Mouse (Mus musculus): ENCODE results near the gene Crtc3.

The Crtc3 gene

DNA sequence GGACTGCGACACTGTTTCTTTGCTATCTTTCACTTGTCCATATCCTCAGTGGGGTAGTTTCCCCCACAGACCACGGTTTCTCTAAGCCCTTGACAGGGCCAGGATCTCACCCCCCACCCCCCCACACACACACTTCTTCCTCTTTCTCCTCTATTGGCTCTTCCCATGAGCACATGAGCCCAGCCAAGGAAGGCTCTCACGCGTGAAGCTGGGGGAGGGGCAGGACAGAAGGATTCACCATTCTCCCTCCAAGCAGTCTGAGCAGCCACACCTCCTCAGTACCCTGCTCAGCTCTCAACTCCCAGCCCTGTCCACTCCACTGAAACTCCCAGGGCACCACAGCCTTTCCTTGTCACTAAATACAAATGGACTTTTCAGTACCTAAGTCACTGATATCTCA, 47.2 kb downstream of the Crtc3 start:
- peak; percentile 54 for DNase-seq (ENCODE audit: low read depth, low spot score)

DNA sequence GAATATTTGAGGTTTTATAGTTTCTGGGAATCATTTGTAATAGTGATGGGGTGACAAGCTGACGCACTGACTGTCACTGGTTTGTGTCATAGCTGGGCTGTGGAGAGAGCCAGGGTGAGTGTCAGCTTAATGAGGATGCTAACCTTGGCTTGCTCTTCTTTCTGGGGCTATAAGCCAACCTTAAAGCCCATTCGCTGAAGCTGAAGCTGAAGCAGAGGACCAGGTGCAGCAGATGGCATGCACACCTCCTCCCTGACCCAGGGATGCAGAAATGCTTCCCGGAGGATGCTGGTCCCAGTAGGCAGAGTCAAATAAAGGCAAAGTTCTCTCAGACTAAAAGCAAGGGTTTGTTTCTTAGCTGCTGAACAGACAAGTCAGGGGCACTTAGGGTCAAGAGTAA, 48.7 kb downstream of the Crtc3 start:
- no peak for DNase-seq (ENCODE audit: low read depth, low spot score)

DNA sequence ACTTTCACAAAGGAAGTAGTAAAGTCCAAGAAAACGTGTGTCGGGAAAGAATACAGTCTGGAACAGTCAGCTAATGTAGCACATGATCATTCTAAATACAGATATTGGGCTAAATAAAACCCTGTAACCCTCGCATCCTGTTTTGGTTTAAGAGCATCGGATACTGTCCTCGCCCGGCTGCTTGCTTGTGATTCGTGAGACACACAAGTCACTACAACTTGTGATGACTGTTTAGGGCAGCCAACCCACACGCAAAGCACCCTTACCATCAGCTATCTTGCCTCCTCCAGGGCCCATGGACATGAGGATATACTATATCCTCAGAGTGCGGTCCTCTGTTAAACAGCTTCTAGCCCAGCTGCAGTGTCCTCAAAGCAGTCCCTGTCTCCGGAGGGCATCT, 50.2 kb downstream of the Crtc3 start:
- DNase-seq (ENCODE audit: low read depth, low spot score): no peak

DNA sequence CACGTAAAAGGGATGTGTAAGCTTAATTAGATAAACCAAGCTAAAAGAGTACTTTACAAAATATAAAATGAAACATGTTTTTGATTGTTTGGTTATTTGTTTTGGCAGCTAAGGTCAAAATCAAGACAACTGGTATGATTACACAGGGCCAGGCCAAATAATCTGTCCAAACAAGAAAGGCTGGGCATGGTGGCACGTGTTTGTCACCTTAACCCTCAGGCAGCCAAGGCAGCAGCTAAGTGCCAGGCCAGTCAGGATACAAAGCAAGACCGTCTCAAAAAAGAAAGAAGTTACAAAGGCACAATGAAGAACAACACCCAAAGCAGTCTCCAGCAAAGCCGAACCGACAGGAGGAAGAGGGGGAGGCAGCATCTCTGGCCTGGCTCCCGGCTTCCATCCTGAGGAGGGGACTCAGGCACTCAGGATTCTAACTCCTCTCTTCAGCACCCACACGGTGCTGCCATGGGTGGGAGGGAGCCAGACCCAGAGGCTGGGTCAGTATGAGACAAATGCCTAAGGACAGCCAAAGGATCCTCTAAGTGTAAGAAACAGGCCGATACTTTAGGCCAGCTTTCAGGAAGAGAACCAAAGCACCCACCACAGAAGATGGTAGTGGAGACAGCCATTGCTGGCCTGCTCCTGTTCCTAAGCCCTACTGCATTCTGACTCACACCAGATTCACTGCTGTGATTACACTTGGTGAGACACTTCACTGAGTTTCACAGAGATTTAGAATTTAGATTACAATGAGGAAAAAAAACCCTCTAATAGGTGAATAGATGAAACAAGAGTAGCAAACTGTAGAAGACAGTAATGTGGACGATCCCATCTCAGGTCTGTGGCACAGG, 51.5 kb downstream of the Crtc3 start:
- DNase-seq (ENCODE audit: low read depth, low spot score): no peak

DNA sequence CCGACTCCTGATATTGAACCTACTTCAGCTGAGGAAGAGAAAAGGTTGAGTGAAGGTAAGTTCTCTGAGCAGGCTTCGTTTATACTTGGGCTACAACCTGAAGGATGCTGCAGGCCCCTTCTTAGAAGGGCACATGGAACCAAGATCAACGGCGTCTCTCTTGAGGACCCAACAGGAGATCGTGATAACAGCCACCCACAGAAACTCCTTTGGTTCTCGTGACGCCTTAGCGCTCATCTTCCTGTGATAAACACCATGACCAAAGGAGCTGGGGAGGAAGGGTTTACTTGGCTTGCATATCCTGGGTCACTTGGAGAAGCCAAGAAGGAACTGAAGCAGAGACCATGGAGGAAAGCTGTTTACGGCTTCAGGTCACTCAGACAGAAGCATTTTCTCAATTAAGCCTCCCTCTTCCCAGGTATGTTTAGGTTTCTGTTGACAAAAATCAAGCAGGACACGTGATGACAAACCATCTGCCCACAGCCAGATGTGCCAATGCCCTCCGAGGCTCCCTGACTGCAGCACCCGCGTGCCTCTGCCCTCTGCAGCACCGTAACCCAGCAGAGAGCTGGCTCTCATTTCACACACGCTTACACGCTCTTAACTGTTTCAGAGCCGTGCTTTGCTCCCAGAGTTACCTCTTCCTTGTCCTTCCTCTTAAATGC, 52.3 kb downstream of the Crtc3 start:
- DNase-seq (ENCODE audit: low read depth, low spot score): no peak

DNA sequence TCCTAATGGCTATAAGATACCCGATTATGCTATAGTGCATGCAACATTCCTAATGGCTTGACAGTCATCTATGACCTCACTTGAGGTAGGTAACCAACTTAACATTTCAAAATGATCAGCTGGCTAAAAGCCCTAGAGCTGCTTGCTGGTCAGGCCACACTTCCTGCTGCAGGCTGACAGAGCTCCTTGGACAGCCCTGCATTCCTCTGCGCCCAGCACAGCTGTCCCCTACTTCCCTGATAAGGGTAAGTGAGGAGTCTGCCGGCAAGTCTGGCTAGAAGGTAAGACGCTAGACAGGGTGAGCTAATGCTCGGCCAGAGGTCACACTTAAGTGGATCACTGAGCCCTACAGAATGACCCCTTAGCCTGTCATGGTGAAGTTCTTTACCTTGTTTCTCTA, 52.8 kb downstream of the Crtc3 start:
- DNase-seq (ENCODE audit: low read depth, low spot score): no peak

DNA sequence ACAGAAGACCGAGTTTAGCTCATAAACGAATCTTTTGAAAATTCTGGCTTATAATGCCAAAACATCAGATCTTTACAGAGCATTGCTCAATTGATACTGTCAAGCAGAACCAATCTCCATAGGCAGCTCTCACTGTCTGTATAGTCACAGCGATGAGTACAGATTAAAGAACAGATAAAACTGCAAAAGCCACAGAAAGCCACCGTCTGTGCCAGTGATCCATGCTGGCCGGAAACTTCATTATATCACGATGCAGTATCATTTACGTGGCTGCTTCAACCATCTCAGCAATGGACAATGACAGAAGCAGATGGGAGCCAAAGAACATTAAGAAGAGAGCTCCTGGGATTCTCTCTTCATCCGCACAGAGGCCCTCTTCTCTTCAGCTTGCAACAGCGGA, 53.9 kb downstream of the Crtc3 start:
- DNase-seq (ENCODE audit: low read depth, low spot score): no peak

DNA sequence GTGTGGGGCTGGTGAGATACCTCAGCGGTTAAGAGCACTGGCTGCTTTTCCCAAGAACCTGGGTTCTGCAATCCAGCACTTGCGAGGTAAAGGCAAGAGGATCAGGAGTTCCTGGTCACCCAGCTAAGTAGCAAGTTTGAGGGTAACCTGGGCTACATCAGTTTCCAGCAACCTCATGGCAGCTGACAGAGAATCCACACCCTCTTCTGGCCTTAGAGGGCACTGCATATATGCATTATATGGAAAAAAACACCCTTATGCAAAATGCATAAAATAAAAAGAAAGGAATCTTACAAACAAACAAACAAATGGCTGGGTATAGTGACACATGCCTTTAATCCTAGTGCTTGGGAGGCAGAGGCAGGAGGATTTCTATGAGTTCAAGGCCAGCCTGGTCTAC, 55.0 kb downstream of the Crtc3 start:
- no peak for DNase-seq (ENCODE audit: low read depth, low spot score)

DNA sequence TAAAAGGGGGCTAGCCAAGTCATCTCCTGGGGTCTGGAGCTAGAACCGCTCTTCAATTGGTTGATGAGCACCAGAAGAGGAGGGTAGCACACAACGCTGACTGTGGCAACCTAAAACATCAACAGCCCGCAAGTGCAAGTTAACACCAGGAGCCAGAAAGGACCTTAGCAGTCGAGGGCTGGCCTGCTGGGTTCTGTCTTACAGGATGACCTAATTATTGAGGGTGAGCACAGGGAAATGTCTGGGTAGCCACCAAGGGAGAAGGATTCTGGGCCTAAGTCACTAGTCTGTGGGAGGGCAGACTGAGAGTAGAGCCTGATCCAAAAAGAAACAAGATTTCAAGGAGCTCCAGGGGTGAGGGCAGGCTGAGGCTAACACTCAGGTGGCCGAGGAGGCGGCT, 56.7 kb downstream of the Crtc3 start:
- no peak for DNase-seq (ENCODE audit: low read depth, low spot score)

DNA sequence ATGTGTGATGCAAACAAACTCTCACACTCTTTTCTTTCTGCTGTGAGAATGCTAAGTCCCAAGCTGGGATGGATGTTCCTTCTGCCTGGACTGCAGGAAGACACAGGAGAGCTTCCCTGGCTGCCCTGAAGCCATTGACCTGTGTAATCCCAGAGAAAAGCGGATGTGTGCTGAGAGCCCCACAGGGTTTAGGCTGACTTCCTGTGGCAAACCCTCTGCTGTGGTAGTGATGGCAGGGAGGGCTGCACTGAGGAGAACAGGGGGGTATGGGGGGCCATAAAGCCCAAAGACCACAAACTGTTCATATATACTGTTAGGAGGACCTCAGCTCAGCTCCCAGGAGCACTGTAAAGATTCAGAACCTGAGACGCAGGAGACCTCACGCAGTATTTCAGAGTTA, 57.3 kb downstream of the Crtc3 start:
- no peak for DNase-seq (ENCODE audit: low read depth, low spot score)

DNA sequence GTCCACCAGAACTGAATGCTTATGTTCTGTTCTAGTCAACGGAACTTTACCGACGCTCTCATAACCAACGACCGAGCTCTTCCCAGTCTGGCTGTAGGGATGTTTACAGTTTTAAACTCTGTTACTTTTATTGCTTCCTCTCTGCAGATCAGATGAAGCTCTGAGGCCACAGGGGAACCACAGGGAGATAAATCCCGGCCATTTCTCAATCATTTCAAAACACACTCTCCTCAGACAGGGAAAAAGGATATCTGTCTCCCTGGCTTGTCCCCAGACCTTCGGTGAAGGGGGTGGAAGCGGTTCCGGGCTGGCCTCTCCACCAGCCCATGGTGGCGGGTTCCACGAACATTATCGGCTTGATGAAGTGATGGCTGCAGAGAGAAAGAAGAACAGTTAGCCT, 59.3 kb downstream of the Crtc3 start:
- no peak for DNase-seq (ENCODE audit: low read depth, low spot score)

DNA sequence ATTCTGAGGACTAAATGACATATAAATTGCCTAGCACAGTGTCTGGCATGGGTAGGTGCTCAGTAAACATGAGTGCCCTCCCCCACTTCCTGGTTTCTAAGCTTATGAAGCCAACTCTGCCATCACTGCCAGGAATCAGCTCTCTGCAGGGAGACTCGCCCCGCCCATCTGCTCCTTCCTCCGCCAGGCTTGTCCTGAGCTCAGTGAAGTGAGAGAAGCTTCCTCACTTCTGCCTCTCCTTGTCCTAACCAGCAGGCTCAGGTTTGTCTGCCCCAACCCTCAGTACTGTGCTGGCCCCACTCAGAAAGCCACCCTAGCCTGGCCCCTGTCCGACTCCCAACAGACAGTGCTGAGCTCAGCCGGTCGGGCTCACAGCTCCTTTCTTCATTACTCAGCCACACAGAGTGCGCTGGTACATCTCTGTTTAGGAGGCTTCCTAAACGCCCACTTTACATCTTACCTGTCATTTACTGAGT, 59.9 kb downstream of the Crtc3 start:
- DNase-seq (ENCODE audit: low read depth, low spot score): no peak

DNA sequence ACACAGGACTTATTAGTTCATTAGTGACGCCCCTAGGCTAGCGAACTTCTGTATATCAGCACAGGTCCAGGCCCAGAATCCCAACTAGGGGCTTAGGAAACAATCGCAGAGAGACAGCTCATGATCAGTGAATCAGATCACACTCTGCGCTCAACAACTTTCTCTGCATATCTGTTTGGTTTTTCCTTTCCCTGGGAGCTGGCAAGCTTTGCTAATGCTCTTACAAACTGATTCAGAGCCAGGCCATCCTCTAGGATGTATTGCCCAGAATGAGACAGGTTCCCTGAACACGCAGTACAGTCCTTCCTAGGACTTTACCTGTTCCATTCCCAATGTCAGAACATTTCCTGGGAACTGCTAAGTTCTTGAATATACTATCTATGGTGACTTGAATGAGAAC, 61.7 kb downstream of the Crtc3 start:
- no peak for DNase-seq (ENCODE audit: low read depth, low spot score)

DNA sequence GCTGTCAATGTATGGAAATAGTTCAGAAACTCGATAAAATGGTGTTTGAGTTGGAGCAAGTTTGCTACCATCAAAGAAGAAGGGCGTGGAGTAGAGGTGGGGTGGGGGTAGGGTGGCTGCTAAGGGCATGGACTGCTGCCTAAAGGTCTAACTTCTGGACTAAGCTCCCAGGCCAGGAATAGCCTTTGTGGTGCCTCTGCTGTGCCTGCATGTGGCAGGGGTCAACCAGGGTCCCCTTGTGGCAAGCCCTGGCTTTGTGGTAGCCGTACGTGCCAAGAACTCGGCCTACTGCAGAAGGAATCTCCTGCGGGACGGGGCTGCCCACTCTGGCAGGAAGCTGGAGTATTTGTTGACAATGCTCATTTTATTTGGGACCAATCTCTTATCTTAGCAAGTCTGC, 62.8 kb downstream of the Crtc3 start:
- DNase-seq (ENCODE audit: low read depth, low spot score): no peak

DNA sequence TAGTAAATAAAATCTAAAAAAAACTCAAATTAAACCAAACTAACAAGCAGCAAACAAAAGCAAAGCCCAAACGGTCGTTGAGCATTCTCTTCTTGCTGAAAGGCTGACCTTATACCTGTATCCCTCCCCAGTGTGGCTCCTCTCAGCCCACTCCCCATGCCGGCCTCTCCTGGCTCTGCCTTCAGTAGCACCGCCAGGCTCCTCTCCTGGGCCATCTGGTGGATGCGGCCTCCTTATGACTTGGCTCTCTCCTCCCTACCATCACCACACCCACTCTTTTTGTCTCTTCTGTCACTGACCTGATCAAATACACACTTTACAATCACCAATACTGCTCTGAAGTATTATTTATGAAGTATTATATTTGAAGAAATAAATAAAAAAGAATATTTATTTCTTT, 65.4 kb downstream of the Crtc3 start:
- no peak for DNase-seq (ENCODE audit: low read depth, low spot score)

DNA sequence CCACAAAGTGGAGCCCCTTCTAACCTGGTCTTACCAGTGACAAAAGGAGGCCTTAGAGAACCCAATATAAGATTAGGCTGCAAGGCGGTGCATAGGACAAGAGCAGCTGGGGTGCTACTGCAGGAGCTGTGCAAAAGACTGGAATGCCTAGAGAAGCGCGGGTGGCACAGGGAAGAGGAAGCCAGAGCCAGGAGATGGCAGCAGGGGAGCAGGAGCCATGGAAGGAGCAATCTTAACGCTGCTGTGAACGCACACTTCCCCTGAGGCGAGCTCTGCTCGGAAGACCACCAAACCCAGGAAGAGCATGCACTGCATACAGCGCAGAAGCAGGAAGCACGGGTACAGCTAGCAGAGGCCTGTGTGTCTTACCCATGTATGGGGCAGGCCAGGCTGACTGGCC, 72.6 kb downstream of the Crtc3 start:
- no peak for DNase-seq (ENCODE audit: low read depth, low spot score)

DNA sequence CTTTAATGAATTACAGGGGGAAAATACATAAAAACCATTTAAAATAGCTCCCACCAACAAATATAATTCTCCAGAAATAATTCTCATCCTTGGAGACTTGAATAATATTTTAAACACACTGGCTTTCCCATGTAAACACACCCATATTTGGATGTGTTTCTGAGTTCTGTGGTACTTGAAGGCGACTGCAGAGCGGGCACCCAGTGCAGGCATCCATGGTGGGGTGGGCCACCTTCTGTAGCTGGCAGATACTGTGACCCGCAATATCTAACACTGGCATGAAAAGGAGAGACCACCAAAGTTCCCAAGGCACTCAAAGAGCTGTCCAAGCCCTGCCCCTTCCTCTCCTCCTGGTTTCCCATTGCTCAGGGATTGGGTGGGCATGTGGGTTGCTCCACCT, 74.6 kb downstream of the Crtc3 start:
- DNase-seq (ENCODE audit: low read depth, low spot score): no peak

DNA sequence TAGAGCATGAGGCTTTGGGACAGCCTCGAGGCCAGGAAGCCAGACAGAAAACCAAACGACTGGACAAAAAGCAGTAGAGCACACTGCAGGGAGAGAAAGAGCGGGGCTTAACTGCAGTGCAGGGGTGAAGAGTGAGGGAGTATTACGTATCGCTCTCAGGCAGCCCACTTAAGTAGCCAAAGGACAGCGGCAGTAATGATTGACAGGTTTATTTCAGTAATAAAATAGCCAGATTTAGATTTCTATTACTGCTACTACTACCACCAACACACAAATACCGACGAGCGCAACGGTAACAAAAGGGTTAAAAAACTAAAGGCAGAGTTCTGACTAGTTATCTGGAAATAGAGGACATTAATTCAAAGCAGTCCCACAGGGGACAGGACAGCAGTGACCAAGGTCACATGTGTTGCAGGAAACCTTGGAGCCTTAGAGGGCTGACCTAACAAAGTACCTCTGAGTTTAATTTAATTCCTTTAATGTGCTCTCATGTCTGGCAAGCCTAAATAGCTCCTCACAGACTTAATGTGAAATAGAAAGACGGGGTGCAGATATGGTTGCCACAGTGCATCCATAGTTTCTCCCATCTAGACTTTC, 76.4 kb downstream of the Crtc3 start:
- no peak for DNase-seq (ENCODE audit: low read depth, low spot score)

DNA sequence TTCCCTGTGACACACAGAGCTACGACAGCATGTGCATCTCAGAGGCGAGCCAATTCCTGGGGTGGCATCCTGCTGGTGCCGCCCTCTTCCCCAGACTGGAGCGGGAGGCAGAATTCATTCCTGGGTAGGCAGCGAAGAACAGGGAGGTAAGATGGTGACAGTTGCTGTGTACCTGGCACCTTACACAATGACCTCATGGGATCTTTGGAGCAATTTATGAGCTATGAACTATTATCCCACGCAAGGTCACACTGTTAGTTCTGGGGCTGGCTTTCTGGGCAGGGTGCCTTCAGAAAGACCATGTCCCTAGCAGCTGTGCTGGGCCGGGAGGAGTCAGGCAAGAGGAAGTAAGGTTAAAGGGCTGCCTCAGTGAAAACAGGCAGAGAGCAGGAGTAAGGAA, 77.0 kb downstream of the Crtc3 start:
- DNase-seq (ENCODE audit: low read depth, low spot score): no peak

DNA sequence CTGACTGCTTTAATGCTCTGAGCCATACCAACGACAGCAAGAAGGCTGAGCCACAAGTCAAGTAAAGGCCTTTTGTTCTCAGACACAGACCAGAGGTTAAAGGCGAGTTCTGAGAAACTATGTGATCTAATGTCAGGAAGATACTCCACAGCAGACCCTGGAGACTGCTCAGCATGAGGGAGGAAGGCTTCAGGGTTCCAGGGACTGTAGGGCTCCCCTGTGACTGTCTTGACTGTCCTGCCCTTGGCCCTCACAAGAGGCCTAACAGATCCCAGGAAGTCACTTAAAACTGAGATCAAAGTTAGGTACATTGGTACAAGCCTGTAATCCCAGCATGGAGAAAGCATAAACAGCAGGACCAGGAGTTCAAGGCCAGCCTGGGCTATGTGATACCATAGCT, 81.2 kb downstream of the Crtc3 start:
- no peak for DNase-seq (ENCODE audit: low read depth, low spot score)

DNA sequence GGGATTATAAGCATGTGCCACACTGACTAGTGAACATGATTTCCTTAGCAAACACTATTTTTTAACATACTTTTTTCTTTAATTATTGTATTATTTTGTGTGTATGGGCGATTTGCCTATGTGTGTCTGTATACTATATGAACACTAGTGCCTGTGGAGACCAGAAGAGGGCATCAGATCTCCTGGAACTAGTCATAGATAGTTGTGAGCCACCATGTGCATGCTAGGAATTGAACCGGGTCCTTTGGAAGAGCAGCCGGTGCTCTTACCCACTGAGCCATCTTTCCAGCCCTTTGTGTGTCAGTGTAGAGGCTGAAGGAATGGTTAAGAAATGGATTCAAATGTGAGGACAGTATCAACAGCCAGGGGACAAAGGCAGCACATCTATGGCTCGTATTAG, 82.2 kb downstream of the Crtc3 start:
- DNase-seq (ENCODE audit: low read depth, low spot score): peak; percentile 19

DNA sequence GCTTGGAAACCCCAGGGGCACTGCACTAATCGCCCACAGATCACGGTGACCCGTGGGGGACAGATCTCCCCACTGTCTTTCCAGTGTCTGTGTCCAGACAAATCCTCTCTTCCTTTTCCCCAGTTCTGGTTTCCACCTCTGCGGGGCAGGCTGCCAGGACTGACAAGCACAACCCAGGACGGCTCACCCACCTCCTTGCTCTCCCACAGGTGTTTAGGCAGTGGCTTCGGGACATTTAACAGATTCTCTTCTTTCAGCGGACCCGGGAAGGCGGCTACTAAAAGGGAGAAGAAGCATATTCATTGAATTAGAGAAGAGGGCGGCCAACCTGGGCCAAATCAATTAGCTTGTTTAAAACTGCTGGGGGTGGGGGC, 83.1 kb downstream of the Crtc3 start:
- DNase-seq (ENCODE audit: low read depth, low spot score): no peak
